Mouse (Mus musculus): ENCODE measurements around the gene Vps18. TPM values are rescaled to one million over a fixed set of nuclear protein-coding genes. Genes with fewer than 3 reads are reported as not detected.

Vps18 gene
- 0.08 TPM for polyA plus RNA-seq (2014; fragmentation: Illumina TruSeq; extraction: RNeasy Lipid Tissue Mini Kit (QIAGEN cat#74804); ENCODE audit: low read depth, low replicate concordance)

DNA sequence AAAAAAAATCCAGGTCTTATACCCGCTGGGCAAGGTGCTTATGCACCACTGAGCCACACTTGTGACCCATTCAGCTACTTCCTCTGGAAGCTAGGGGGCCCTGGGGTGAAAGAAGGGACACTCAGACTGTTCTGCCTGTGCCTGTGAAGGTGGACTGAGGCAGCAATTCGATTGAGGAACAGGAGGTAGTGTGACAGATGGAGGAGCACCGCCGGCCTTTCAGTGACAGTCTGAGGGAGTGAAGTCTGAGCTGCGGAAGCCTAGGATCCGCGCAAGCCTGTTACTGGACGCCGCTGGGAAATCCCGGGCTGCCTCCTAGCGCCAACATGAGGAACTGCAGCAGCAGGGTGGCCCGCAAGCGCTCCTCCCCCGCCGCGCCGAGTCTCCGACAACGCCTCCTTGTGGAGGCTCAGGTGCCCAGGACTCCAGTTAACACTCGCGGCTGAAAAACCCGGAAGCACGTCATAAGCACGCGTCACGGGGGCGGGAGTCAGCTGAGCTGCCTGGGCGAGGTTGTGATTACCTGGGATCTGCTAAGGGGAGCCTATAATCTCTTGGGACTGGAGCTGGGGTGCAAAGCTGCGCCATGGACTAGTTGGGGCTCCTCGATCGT lies at the start of gene Vps18:
Gene Vps18, plus strand, starts transcription at position 471 of the 613 bp plus-strand sequence.

DNA sequence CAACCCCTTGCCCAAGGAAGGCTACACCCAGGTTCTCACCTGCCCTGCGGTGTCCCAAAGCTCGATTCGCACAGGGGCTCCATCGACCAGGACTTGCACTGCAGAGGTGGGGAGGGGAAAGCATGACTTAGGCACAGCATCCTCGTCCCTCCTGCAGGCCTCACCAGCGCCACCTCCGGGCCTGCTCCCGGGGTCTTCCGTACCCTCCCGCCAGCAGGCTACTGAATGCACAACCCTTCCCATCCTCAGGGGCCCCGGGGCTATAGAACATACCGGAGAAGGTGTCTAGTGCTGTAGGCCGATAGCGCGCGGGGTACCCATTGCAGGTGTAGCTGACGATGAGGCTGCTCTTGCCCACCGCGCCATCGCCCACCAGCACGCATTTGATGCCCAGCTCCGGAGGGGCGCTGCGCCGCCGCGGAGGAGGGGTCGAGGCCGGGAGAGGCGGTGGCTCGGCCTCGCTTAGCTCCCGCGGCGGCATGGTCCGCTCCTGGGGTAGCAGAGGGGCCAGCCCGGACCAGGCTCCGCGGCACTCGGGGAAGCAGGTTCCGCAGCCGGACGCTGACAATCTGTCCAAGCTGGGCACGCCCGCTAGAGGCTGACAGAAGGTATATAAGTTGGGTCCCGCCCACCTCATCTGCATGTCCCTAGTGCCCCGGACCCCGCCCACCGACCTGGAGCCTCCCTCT lies 17.8 kb upstream of the Vps18 start, which contains the start of gene Rhov:
Gene Rhov, minus strand, starts transcription at position 630 of the 689 bp plus-strand sequence.

DNA sequence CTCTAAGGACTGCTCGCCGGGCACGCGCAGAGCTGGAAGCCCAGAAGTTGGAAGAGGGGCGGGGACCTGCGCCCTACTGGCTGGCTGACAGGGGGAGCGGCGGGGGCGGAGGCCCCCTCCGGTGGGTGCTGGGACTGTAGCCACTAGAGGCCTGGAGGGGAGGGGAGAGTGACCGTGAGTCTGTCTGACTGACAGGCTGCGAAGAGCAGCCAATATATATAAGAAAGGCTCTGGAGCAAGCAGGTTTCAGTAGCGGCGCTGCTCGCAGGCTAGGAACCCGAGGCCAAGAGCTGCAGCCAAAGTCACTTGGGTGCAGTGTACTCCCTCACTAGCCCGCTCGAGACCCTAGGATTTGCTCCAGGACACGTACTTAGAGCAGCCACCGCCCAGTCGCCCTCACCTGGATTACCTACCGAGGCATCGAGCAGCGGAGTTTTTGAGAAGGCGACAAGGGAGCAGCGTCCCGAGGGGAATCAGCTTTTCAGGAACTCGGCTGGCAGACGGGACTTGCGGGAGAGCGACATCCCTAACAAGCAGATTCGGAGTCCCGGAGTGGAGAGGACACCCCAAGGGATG lies 37.1 kb downstream of the Vps18 start, which contains the start of gene Dll4:
Gene Dll4, plus strand, starts transcription at position 217 of the 576 bp plus-strand sequence.

Other genes with a start within 250 kb of the Vps18 start
- gene Knl1, start 241.6 kb upstream of the Vps18 start, polyA plus RNA-seq (2014; fragmentation: Illumina TruSeq; extraction: RNeasy Lipid Tissue Mini Kit (QIAGEN cat#74804); ENCODE audit: low read depth, low replicate concordance): 0.08 TPM
- 0.32 TPM for gene Rad51, start 175.9 kb upstream of the Vps18 start, polyA plus RNA-seq (2014; fragmentation: Illumina TruSeq; extraction: RNeasy Lipid Tissue Mini Kit (QIAGEN cat#74804); ENCODE audit: low read depth, low replicate concordance)
- gene Rmdn3, start 131.7 kb upstream of the Vps18 start, polyA plus RNA-seq (2014; fragmentation: Illumina TruSeq; extraction: RNeasy Lipid Tissue Mini Kit (QIAGEN cat#74804); ENCODE audit: low read depth, low replicate concordance): 39.8 TPM
- gene Gchfr, start 121.0 kb upstream of the Vps18 start, polyA plus RNA-seq (2014; fragmentation: Illumina TruSeq; extraction: RNeasy Lipid Tissue Mini Kit (QIAGEN cat#74804); ENCODE audit: low read depth, low replicate concordance): 9.4 TPM
- not detected for gene Gm14137, start 114.2 kb upstream of the Vps18 start, polyA plus RNA-seq (2014; fragmentation: Illumina TruSeq; extraction: RNeasy Lipid Tissue Mini Kit (QIAGEN cat#74804); ENCODE audit: low read depth, low replicate concordance)
- gene Zfyve19, start 80.1 kb upstream of the Vps18 start, polyA plus RNA-seq (2014; fragmentation: Illumina TruSeq; extraction: RNeasy Lipid Tissue Mini Kit (QIAGEN cat#74804); ENCODE audit: low read depth, low replicate concordance): 3.6 TPM
- 1.9 TPM for gene Dnajc17, start 79.9 kb upstream of the Vps18 start, polyA plus RNA-seq (2014; fragmentation: Illumina TruSeq; extraction: RNeasy Lipid Tissue Mini Kit (QIAGEN cat#74804); ENCODE audit: low read depth, low replicate concordance)
- gene Ppp1r14d, start 58.8 kb upstream of the Vps18 start, polyA plus RNA-seq (2014; fragmentation: Illumina TruSeq; extraction: RNeasy Lipid Tissue Mini Kit (QIAGEN cat#74804); ENCODE audit: low read depth, low replicate concordance): not detected
- gene Spint1, start 51.4 kb upstream of the Vps18 start, polyA plus RNA-seq (2014; fragmentation: Illumina TruSeq; extraction: RNeasy Lipid Tissue Mini Kit (QIAGEN cat#74804); ENCODE audit: low read depth, low replicate concordance): 0.26 TPM
- gene Rhov, start 17.5 kb upstream of the Vps18 start, polyA plus RNA-seq (2014; fragmentation: Illumina TruSeq; extraction: RNeasy Lipid Tissue Mini Kit (QIAGEN cat#74804); ENCODE audit: low read depth, low replicate concordance): not detected
- gene Dll4, start 37.0 kb downstream of the Vps18 start, polyA plus RNA-seq (2014; fragmentation: Illumina TruSeq; extraction: RNeasy Lipid Tissue Mini Kit (QIAGEN cat#74804); ENCODE audit: low read depth, low replicate concordance): 0.19 TPM
- 0.72 TPM for gene Chac1, start 62.5 kb downstream of the Vps18 start, polyA plus RNA-seq (2014; fragmentation: Illumina TruSeq; extraction: RNeasy Lipid Tissue Mini Kit (QIAGEN cat#74804); ENCODE audit: low read depth, low replicate concordance)
- gene Ino80, start 188.9 kb downstream of the Vps18 start, polyA plus RNA-seq (2014; fragmentation: Illumina TruSeq; extraction: RNeasy Lipid Tissue Mini Kit (QIAGEN cat#74804); ENCODE audit: low read depth, low replicate concordance): 5.5 TPM

Data from liver, adult 10 weeks (tissue).